Mouse (Mus musculus) erythroblast, embryonic 14.5 days (primary cell): ENCODE data around the gene Pih1d2. TPM values are rescaled to one million over a fixed set of nuclear protein-coding genes. Genes with fewer than 3 reads are reported as not detected.

Source experiments
- H3K27me3 ChIP-seq: 2 replicates; pipeline ENCODE4 v1.6.1; 2012; ENCODE audit warnings: inconsistent platforms; ENCODE audit not compliant: control insufficient read depth
- H3K36me3 ChIP-seq: 2 replicates; pipeline ENCODE4 v1.6.1; 2012; ENCODE audit warnings: mild to moderate bottlenecking, inconsistent platforms; ENCODE audit not compliant: control insufficient read depth
- H3K4me1 ChIP-seq: 2 replicates; pipeline ENCODE4 v1.6.1; 2012; ENCODE audit warnings: inconsistent platforms; ENCODE audit not compliant: control insufficient read depth
- H3K4me3 ChIP-seq: replicated peaks from 2 replicates; pipeline ENCODE3; 2012; ENCODE audit warnings: moderate library complexity, mild to moderate bottlenecking, inconsistent platforms
- H3K9me3 ChIP-seq: 2 replicates; pipeline ENCODE4 v1.6.1; 2012; ENCODE audit warnings: low read length, inconsistent platforms, mixed read lengths; ENCODE audit not compliant: control insufficient read depth
- GATA1 ChIP-seq: IDR thresholded peaks from 2 replicates; pipeline ENCODE4 v1.6.1; 2012; ENCODE audit warnings: low read length, inconsistent platforms, mixed read lengths
- TAL1 ChIP-seq: IDR thresholded peaks from 3 replicates; pipeline ENCODE4 v1.6.1; 2012; ENCODE audit warnings: low read length, inconsistent platforms, mixed read lengths
- polyA plus RNA-seq: library from polyadenylated mRNA; stranded (reverse); fragments of >175 nt; gene quantifications from 2 replicates; pipeline ENCODE4 v1.2.3, GENCODE M21; 2012

Gene Pih1d2
- polyA plus RNA-seq, 1 experiment = 0.18 TPM

DNA sequence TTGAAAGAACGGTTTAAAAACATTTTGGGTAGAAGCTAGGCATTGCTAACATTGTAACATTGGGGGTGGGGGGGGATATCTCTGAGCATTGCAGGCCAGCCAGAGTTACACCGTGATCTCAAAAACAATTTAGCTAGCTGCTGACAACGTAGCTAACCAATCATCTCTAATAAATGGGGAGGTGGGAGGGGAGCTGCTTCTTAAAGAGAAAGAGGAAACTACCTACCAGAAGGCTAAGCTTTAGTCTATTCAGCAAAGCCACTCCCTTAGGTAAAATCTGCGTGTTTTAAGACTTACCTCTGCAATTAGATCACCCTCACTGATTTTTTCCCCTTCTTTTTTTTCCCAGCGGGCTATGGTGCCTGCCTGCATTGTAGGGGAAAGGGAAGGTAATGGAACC is 41.3 kb downstream of the Pih1d2 start:
- peak overlapping the region; percentile 100 for H3K4me3 ChIP-seq
- no peaks in the 10 kb centered on the region for H3K27me3 ChIP-seq
- H3K9me3 ChIP-seq = no peaks in the 10 kb centered on the region
- peaks cover 25% of the 10 kb centered on the region for H3K4me1 ChIP-seq
- H3K36me3 ChIP-seq = peaks cover 23% of the 10 kb centered on the region
- TF ChIP-seq GATA1 (no peak), TAL1 (no peak)

DNA sequence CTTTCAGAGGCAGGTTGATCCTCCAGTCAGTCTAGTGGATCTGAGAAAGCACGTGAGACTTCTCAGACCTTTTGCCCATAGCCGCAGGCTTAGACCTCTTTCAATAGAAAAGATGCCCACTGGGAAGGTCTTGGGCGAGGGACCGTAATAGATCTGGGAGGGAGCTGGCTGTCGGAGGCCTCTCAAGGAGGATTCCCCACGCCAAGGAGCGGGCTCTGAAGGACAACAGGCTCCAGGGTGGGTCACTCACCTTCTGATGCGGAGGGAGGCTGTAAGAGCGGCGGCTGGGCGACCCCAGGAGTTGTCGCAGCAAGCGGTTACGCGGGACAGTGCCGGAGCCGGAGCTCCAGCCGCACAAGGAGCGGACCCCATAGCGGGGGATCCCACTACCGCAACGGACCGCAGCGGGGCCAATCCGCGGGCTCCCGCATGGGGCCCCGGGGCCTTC is 41.8 kb downstream of the Pih1d2 start:
- Histone ChIP-seq H3K36me3 (peaks cover 18% of the 10 kb centered on the region), H3K4me1 (peaks cover 25% of the 10 kb centered on the region), H3K27me3 (no peaks in the 10 kb centered on the region), H3K9me3 (no peaks in the 10 kb centered on the region), H3K4me3 (peak overlapping the region; percentile 100)
- no peak for TF ChIP-seq TAL1
- TF ChIP-seq GATA1 = no peak

DNA sequence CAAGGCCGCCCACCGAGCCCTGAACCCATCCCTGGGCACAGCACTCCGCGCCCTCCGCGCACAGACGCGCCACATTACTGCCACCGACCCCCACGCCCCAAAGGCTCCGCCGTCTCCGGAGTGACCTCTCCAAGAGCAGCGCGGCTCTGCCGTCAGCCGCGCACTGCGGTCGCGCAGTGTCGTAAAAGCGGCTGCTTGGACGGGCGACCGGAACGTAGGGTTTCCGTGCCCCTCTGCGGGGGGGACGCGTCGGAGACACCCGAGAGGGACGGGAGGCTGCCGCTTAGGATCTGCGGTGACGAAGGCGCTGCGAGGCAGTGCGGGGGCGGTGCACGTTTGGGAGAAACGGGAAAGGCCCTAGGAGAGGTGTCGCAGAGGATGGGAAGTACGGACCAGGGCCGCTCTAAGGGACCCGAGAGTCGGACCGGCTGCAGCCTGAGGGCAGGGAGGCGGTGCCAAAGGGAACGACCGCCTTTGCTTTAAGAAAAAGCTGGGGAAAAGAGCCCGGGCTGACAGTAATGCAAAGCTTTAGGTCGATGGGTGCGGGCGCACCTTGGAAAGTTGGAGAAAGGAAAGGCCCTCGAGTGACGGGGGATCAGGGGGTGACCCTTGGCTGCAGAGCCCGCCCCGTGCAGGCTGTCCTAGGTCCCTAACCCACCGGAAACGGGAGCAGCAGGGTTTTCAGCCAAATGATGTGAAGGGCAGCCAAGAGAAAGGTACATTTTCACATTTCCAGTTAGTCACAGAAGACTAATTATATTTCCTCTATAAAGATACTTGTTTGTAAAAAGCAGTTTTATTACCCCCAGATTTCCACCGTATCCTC is 42.5 kb downstream of the Pih1d2 start, which contains the start of gene Dlat:
Dlat (minus strand) TSS at position 389 of the 826 bp plus-strand sequence.
- no peaks in the 10 kb centered on the region for H3K27me3 ChIP-seq
- no peak for TF ChIP-seq GATA1
- no peak for TF ChIP-seq TAL1
- H3K4me3 ChIP-seq = peak within 1 kb of the TSS; percentile 100
- H3K4me1 ChIP-seq = peaks cover 25% of the 10 kb centered on the region
- H3K36me3 ChIP-seq = peaks cover 14% of the 10 kb centered on the region
- no peaks in the 10 kb centered on the region for H3K9me3 ChIP-seq

DNA sequence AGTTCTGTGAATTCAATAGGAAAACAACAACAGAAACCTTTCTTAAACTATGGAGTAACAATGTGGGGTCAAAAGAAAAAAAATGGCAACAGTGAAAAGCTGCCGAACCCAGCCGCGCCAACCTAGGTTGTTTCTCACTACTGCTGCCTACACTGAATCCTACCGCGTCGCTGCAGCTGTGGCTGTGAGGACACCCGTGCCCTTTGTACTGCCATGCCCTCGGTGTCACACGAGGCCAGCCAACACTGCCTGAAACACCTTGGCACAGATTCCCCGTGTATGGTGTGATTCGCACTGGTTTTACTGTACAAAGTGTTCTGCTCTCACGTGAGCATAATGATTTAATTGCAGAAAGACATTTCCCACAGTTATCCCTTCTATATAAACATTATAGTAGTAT is 43.3 kb downstream of the Pih1d2 start:
- Histone ChIP-seq H3K4me3 (peak overlapping the region; percentile 100), H3K4me1 (peaks cover 25% of the 10 kb centered on the region), H3K9me3 (no peaks in the 10 kb centered on the region), H3K36me3 (peaks cover 13% of the 10 kb centered on the region), H3K27me3 (no peaks in the 10 kb centered on the region)
- TF ChIP-seq TAL1 (no peak), GATA1 (no peak)

DNA sequence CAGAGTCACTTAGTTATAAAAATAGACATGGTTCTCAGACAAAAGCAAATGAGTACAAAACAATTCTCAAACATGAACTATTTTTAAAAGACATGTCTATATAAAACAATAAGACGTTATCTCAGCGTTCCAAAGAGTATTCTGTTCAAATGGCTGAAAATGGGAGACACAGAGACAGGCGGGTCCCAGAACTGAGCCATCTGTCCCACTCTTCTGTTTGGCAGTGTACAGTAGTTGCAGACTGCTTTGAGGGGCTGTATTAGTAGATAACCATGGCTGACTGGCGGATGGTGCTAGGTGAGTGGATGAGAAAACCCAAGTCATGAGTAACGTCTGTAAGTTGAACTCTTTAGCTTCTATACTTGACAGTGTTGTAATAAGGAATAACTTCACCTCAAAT is 47.7 kb downstream of the Pih1d2 start:
- peaks cover 12% of the 10 kb centered on the region for H3K4me1 ChIP-seq
- H3K27me3 ChIP-seq = no peaks in the 10 kb centered on the region
- TF ChIP-seq TAL1 = no peak
- TF ChIP-seq GATA1 = no peak
- no peaks in the 10 kb centered on the region for H3K9me3 ChIP-seq
- no peak overlapping the region for H3K4me3 ChIP-seq
- H3K36me3 ChIP-seq = no peaks in the 10 kb centered on the region

DNA sequence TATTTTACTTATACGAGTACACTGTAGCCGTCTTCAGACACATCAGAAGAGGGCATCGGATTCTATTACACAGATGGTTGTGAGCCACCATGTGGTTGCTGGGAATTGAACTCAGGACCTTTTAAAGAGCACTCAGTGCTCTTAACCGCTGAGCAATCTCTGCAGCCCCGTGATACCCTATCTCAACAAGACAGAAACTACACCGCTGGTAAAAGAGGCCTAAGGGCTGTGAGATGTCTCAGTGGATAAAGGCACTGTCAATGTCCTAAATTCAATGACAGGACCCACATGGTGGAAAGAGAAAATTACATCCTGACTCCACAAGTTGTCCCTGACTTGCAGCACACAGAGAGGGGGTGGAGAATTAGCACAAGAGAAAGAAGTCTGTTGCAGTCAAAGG is 49.3 kb downstream of the Pih1d2 start:
- H3K27me3 ChIP-seq = no peaks in the 10 kb centered on the region
- no peak overlapping the region for H3K4me3 ChIP-seq
- H3K9me3 ChIP-seq = no peaks in the 10 kb centered on the region
- TF ChIP-seq TAL1 (no peak), GATA1 (no peak)
- H3K4me1 ChIP-seq = peaks cover 4% of the 10 kb centered on the region
- H3K36me3 ChIP-seq = no peaks in the 10 kb centered on the region

DNA sequence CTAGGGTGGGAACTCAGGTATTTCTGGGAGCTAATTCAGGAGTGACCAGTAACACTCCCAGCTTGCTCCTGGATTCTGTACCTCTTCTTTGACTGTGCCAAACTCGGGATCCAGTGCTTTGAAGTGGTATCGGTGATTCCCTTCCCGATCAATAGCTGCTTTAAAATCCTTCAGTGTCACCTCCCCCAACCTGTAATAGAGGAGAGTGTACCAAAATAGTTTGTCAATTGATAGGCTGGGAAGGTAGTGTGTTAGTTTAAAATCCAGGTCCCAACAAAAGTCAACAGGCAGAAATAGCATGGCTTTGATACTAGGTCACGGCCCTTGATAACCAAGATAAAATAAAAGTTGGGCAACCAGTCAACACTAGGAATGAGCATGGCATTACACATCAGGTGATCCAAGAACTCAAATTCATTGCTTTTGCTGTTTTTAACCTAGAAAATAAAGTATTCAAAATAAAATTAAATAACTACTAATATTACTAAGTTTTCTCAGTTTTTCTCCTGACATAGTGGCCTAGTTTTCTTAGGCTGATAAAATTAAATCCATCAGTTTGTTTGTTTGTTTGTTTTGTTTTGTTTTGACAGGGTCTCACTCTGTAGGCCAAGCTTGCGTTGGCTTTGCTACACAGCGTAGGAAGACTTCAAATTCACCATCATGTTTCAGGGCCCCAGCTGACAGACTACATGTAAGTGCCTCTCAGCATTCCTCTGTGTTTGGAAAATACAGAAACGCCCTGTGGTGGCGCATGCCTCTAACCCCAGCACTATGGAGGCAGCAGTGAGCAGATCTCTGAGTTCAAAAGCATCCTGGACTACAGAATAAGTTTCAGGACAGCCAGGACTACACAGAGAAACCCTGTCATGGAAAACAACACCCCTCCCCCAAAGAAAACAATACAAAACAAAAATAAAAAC is 50.7 kb downstream of the Pih1d2 start:
- H3K4me1 ChIP-seq = peaks cover 6% of the 10 kb centered on the region
- H3K36me3 ChIP-seq = no peaks in the 10 kb centered on the region
- TF ChIP-seq TAL1 = no peak
- no peak for TF ChIP-seq GATA1
- no peaks in the 10 kb centered on the region for H3K9me3 ChIP-seq
- no peaks in the 10 kb centered on the region for H3K27me3 ChIP-seq
- H3K4me3 ChIP-seq = no peak overlapping the region

DNA sequence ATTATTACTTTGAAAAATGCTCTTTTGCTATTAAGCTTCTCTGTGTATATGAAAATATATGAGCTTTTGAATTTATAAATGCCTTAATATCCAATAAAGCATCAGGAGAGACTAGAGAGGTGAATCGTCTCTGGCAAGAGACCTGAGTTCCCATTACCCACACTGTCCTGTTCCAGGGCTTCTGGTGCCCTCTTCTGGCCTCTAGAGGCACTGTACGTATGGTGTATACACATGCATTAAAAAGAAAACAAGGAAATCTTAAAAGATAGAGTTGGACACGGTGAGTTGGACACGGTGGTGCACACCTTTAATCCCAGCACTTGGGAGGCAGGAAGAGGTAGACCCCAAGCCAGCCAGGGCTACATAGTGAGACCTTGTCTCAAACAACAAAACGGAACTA is 53.6 kb downstream of the Pih1d2 start:
- Histone ChIP-seq H3K4me3 (no peak overlapping the region), H3K9me3 (no peaks in the 10 kb centered on the region), H3K4me1 (peaks cover 6% of the 10 kb centered on the region), H3K36me3 (no peaks in the 10 kb centered on the region), H3K27me3 (no peaks in the 10 kb centered on the region)
- no peak for TF ChIP-seq GATA1
- TF ChIP-seq TAL1 = no peak

Other genes with a start within 250 kb of the Pih1d2 start
- not detected in 2 replicates for gene Plet1, start 122.8 kb upstream of the Pih1d2 start, polyA plus RNA-seq
- 0.35 and 0.37 TPM in 2 replicates for gene Pts, start 88.6 kb upstream of the Pih1d2 start, polyA plus RNA-seq
- gene Il18, start 62.5 kb upstream of the Pih1d2 start, polyA plus RNA-seq = 0.09 TPM in 1 of 2 replicates, not detected in the other
- gene Bco2, start 62.1 kb upstream of the Pih1d2 start, polyA plus RNA-seq = not detected in 2 replicates
- not detected in 2 replicates for gene Tex12, start 56.0 kb upstream of the Pih1d2 start, polyA plus RNA-seq
- 1.3 and 2.3 TPM in 2 replicates for gene Sdhd, start 13.5 kb upstream of the Pih1d2 start, polyA plus RNA-seq
- gene Timm8b, start 13.4 kb upstream of the Pih1d2 start, polyA plus RNA-seq = 3.3 and 4.0 TPM in 2 replicates
- gene Nkapd1, start 143 bp downstream of the Pih1d2 start, polyA plus RNA-seq = 0.12 and 0.25 TPM in 2 replicates
- 1.2 and 1.3 TPM in 2 replicates for gene Dlat, start 42.5 kb downstream of the Pih1d2 start, polyA plus RNA-seq
- not detected in 2 replicates for gene Dixdc1, start 122.2 kb downstream of the Pih1d2 start, polyA plus RNA-seq
- not detected in 2 replicates for gene 2310030G06Rik, start 129.2 kb downstream of the Pih1d2 start, polyA plus RNA-seq
- not detected in 2 replicates for gene Cryab, start 134.0 kb downstream of the Pih1d2 start, polyA plus RNA-seq
- gene Hspb2, start 135.0 kb downstream of the Pih1d2 start, polyA plus RNA-seq = not detected in 2 replicates
- gene Fdxacb1, start 150.9 kb downstream of the Pih1d2 start, polyA plus RNA-seq = 0.13 and 0.22 TPM in 2 replicates
- 0.22 and 0.31 TPM in 2 replicates for gene Alg9, start 157.7 kb downstream of the Pih1d2 start, polyA plus RNA-seq
- 0.38 and 0.41 TPM in 2 replicates for gene 1110032A03Rik, start 158.2 kb downstream of the Pih1d2 start, polyA plus RNA-seq
- gene Ppp2r1b, start 228.0 kb downstream of the Pih1d2 start, polyA plus RNA-seq = 0.75 and 0.92 TPM in 2 replicates